Mouse (Mus musculus) kidney, embryonic 15.5 days (tissue): ENCODE measurements around the gene Capn13. TPM values are rescaled to one million over a fixed set of nuclear protein-coding genes. Genes with fewer than 3 reads are reported as not detected.
"Not testable (repeated sequence)": the region's sequence is repeated elsewhere in the genome, so short reads cannot be mapped to it uniquely, and the experiment has no call there.

Experiments used
- ATAC-seq: fragments of 200-750 bp; cut with Nextera tagmentation; replicated peaks from 2 replicates; pipeline ENCODE4 v1.8.0; 2017; ENCODE audit warnings: moderate TSS enrichment; ENCODE audit not compliant: low FRiP score
- H3K27ac ChIP-seq: fragments of 300-500 bp; sonication (generic); 2 replicates; pipeline ENCODE4 v1.5.1; 2015; ENCODE audit warnings: mild to moderate bottlenecking, inconsistent platforms
- H3K27me3 ChIP-seq: fragments of 300-500 bp; sonication (generic); 2 replicates; pipeline ENCODE4 v1.6.1; 2015; ENCODE audit warnings: inconsistent platforms
- H3K36me3 ChIP-seq: fragments of 300-500 bp; sonication (generic); 2 replicates; pipeline ENCODE4 v1.6.1; 2015; ENCODE audit warnings: inconsistent platforms
- H3K4me1 ChIP-seq: fragments of 300-500 bp; sonication (generic); 2 replicates; pipeline ENCODE4 v1.6.1; 2015; ENCODE audit warnings: inconsistent platforms
- H3K4me2 ChIP-seq: fragments of 300-500 bp; sonication (generic); 2 replicates; pipeline ENCODE4 v1.6.1; 2015; ENCODE audit warnings: moderate library complexity, mild to moderate bottlenecking, inconsistent platforms
- H3K4me3 ChIP-seq: fragments of 300-500 bp; sonication (generic); replicated peaks from 2 replicates; pipeline ENCODE4 v1.5.1; 2015; ENCODE audit warnings: mild to moderate bottlenecking, inconsistent platforms
- H3K9ac ChIP-seq: fragments of 300-500 bp; sonication (generic); 2 replicates; pipeline ENCODE4 v1.6.1; 2015; ENCODE audit warnings: mild to moderate bottlenecking, inconsistent platforms
- H3K9me3 ChIP-seq: fragments of 300-500 bp; sonication (generic); replicated peaks from 2 replicates; pipeline ENCODE4 v1.6.1; 2016; ENCODE audit warnings: inconsistent platforms
- WGBS: fragments of 180-500 bp; shearing (Covaris S2); methylation state at CpG from one replicate; pipeline ENCODE4 v1.1.7; 2015; ENCODE audit warnings: mixed read lengths; 5-methylcytosine and 5-hydroxymethylcytosine counted together
- polyA plus RNA-seq: library from polyadenylated mRNA; unstranded; fragments of >200 nt; fragmentation: Nextera tagmentation; extraction: Ambion mirVana; gene quantifications from 2 replicates; pipeline ENCODE4 v1.2.1, GENCODE M21; 2015

The Capn13 gene
- polyA plus RNA-seq, 1 experiment from 2014 or later, result not detected

- Histone ChIP-seq H3K4me2 (no peak overlapping the region), H3K9me3 (no peaks in the 10 kb centered on the region), H3K27ac (no peak overlapping the region), H3K27me3 (peaks cover 25% of the 10 kb centered on the region), H3K4me3 (no peak overlapping the region), H3K4me1 (peaks cover 8% of the 10 kb centered on the region; the same call in 1 of the 2 replicates), H3K36me3 (no peaks in the 10 kb centered on the region), H3K9ac (no peak overlapping the region)
- no peak for ATAC-seq
- WGBS, result 40% methylated on average over 15 of the region's 15 CpGs
These were observed 99.2 kb downstream of the Capn13 start for GRCm38 (mm10) chr17:73301258-73302050.

DNA sequence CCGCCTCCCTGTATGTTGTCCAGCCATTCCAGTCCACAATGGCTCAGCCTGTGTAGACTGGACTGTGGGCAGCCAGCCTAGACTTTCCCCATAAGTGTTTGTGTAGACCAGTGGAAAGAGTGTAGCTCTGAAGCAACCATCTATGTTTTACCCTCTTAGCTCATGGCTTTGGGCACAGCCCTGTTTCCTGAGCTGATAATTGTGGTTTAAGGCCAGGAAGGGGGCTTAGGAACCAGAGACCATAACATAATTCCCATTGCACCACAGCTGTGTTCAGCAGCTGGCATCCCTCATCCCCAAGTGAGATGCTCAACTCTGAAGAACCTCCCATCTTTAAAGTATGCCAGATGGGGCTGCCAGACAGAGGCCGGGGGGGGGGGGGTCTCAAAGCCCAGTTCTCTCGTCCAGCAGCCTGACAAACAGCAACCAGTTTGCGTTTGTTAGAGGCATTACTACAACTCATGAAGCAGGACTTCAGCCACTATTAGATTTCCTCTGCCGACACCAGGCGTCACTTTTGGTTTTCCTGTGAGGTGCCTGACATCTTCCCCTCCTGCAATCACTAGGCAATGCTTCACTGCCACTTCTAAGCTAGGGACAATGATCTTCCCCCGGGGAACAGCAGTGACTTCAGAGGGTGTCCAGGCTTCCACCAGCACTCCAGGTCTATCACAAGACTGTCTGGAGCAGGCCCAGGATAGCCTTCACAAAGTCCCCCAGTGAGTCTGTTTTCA is 100.4 kb downstream of the Capn13 start:
- H3K9me3 ChIP-seq, result no peaks in the 10 kb centered on the region
- 46% methylated on average over 7 of the region's 7 CpGs for WGBS
- no peak overlapping the region for H3K4me3 ChIP-seq
- H3K36me3 ChIP-seq, result no peaks in the 10 kb centered on the region
- H3K27me3 ChIP-seq, result peaks cover 25% of the 10 kb centered on the region
- 0 out of 2 replicates have a peak overlapping the region, but pooled peaks have one; percentile 14 for H3K27ac ChIP-seq
- no peak overlapping the region for H3K9ac ChIP-seq
- no peak overlapping the region for H3K4me2 ChIP-seq
- no peak for ATAC-seq
- peaks cover 8% of the 10 kb centered on the region; the same call in 1 of the 2 replicates for H3K4me1 ChIP-seq

- Histone ChIP-seq H3K27me3 (peaks cover 15% of the 10 kb centered on the region), H3K27ac (no peak overlapping the region), H3K36me3 (no peaks in the 10 kb centered on the region), H3K4me1 (peaks cover 8% of the 10 kb centered on the region; the same call in 1 of the 2 replicates), H3K4me2 (no peak overlapping the region), H3K9ac (no peak overlapping the region), H3K9me3 (no peaks in the 10 kb centered on the region), H3K4me3 (no peak overlapping the region)
- ATAC-seq, result no peak
- whole genome bisulfite sequencing, result 88% methylated on average over 6 of the region's 6 CpGs
These were observed 101.7 kb downstream of the Capn13 start for GRCm38 (mm10) chr17:73298981-73299380.

GRCm38 (mm10) chr17:73296855-73297254 is 103.8 kb downstream of the Capn13 start:
- Histone ChIP-seq H3K4me3 (no peak overlapping the region), H3K27ac (no peak overlapping the region), H3K27me3 (peaks cover 12% of the 10 kb centered on the region; the same call in 1 of the 2 replicates), H3K4me2 (no peak overlapping the region), H3K9ac (no peak overlapping the region), H3K4me1 (0 out of 2 replicates have a peak, but pooled peaks cover 6% of the 10 kb centered on the region), H3K9me3 (no peaks in the 10 kb centered on the region), H3K36me3 (no peaks in the 10 kb centered on the region)
- no peak for ATAC-seq
- 36% methylated on average over 4 of the region's 4 CpGs for WGBS

DNA sequence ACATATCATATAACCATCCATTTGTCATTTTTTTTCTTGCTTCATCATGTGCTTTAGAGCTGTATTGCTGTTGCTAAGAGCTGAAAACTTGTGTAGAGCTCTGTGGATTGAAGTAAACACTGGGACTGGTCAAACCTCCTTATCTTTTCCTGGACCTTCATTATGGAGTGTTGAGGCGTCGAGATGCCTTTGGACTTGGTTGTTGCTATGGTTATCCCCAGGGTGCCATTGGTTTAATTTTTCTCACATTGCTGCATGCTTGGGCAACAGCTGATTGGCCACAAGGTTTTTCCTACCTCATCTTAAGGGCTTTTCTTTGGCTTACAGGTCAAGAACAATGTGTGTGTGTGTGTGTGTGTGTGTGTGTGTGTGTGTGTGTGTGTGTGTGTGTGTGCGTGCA is 107.4 kb downstream of the Capn13 start:
- H3K9me3 ChIP-seq, result no peaks in the 10 kb centered on the region
- H3K27me3 ChIP-seq, result peaks cover 3% of the 10 kb centered on the region; the same call in 1 of the 2 replicates
- H3K4me3 ChIP-seq, result no peak overlapping the region
- ATAC-seq, result no peak
- no peak overlapping the region for H3K9ac ChIP-seq
- H3K27ac ChIP-seq, result no peak overlapping the region
- 86% methylated on average over 3 of the region's 3 CpGs for WGBS
- no peaks in the 10 kb centered on the region for H3K4me1 ChIP-seq
- no peaks in the 10 kb centered on the region for H3K36me3 ChIP-seq
- no peak overlapping the region for H3K4me2 ChIP-seq

DNA sequence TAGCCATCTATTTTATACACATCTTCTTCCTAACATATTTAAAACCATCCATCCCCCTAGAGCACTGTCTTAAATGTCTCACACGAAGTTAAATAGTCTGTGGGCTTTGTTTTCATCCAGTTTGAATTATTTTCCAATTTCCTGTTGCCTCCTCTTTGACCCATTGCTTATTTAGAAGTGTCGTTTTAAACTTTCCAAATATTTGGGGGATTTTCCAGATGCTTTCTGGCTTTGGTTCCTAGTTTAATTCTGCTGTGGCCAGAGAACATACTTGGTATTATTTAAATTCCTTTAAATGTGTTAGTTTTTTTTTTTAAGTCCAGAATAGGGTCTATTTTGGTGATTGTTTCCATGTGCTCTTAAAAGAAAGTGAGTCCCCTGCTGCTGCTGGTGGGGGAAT is 116.4 kb downstream of the Capn13 start:
- H3K9me3 ChIP-seq, result no peaks in the 10 kb centered on the region
- H3K27me3 ChIP-seq, result no peaks in the 10 kb centered on the region
- no peaks in the 10 kb centered on the region for H3K4me1 ChIP-seq
- 17% methylated on average over 2 of the region's 2 CpGs for WGBS
- ATAC-seq, result no peak
- 0 out of 2 replicates have a peak overlapping the region, but pooled peaks have one; percentile 51 for H3K27ac ChIP-seq
- H3K4me2 ChIP-seq, result no peak overlapping the region
- H3K36me3 ChIP-seq, result no peaks in the 10 kb centered on the region
- H3K4me3 ChIP-seq, result no peak overlapping the region
- no peak overlapping the region for H3K9ac ChIP-seq

DNA sequence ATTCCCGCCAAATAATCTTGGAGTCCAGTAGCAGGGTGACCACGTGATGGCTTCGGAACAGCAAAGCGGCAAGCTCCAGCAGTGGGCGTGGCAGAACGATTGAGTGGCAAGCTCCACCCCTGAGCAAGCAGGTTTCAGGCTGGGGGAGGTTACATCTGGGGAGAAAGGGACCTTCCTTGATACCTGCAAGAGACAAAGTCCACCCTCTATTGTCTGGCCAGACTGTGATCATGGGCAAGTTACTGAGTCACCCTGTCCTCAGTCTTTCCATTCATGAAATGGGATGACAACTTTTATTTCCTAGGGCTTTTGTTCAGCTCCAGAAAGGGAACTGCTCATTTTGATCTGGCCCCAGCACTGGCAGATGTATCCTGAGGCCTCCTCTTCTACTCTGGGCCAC is 118.0 kb downstream of the Capn13 start:
- 44% methylated on average over 6 of the region's 6 CpGs for WGBS

DNA sequence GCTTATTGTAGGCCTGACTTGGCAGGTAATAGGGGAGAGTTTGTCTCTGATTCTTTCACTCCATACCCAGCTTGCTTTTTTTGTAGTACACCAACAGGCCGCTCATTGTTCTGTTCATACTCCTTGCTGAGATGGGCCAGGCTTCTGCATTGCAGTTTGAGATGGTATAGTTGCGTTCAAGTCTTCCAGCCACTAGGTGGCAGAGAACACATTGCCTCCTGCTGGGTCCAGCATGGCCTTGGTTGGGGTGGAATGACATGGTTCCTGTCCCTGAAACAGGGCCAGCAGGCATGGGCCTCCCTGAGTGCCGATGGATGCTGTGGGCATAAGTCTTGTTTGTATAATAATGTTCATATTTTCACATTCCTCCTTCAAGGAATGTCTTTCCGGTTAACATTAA is 122.9 kb downstream of the Capn13 start:
- no peak for ATAC-seq
- no peaks in the 10 kb centered on the region for H3K9me3 ChIP-seq
- no peak overlapping the region for H3K4me3 ChIP-seq
- H3K27me3 ChIP-seq, result 0 out of 2 replicates have a peak, but pooled peaks cover 4% of the 10 kb centered on the region
- H3K4me1 ChIP-seq, result peaks cover 11% of the 10 kb centered on the region
- no peak overlapping the region for H3K9ac ChIP-seq
- H3K36me3 ChIP-seq, result no peaks in the 10 kb centered on the region
- WGBS, result 94% methylated on average over 4 of the region's 4 CpGs
- H3K4me2 ChIP-seq, result no peak overlapping the region
- no peak overlapping the region for H3K27ac ChIP-seq

More for the DNA sequence above, 118.0 kb downstream of the Capn13 start:
- not testable (repeated sequence) for H3K9ac ChIP-seq, H3K4me3 ChIP-seq, H3K4me2 ChIP-seq, ATAC-seq, H3K4me1 ChIP-seq, H3K27me3 ChIP-seq, H3K9me3 ChIP-seq, H3K36me3 ChIP-seq, H3K27ac ChIP-seq

- Histone ChIP-seq H3K27ac (no peak overlapping the region), H3K9ac (no peak overlapping the region), H3K4me1 (peaks cover 11% of the 10 kb centered on the region), H3K4me2 (no peak overlapping the region), H3K27me3 (0 out of 2 replicates have a peak, but pooled peaks cover 4% of the 10 kb centered on the region), H3K36me3 (no peaks in the 10 kb centered on the region), H3K4me3 (no peak overlapping the region), H3K9me3 (no peaks in the 10 kb centered on the region)
- 42% methylated on average over 10 of the region's 10 CpGs for WGBS
- ATAC-seq, result peak; percentile 79
These were observed 125.6 kb downstream of the Capn13 start for GRCm38 (mm10) chr17:73275066-73275465.

- H3K27ac ChIP-seq, result no peak overlapping the region
- H3K9ac ChIP-seq, result no peak overlapping the region
- H3K27me3 ChIP-seq, result 0 out of 2 replicates have a peak, but pooled peaks cover 4% of the 10 kb centered on the region
- H3K9me3 ChIP-seq, result no peaks in the 10 kb centered on the region
- no peak overlapping the region for H3K4me3 ChIP-seq
- 80% methylated on average over 7 of the region's 7 CpGs for WGBS
- H3K36me3 ChIP-seq, result no peaks in the 10 kb centered on the region
- H3K4me2 ChIP-seq, result no peak overlapping the region
- no peak for ATAC-seq
- peaks cover 11% of the 10 kb centered on the region for H3K4me1 ChIP-seq
These were observed 126.9 kb downstream of the Capn13 start for GRCm38 (mm10) chr17:73273809-73274208.

- Histone ChIP-seq H3K9me3 (no peaks in the 10 kb centered on the region), H3K4me3 (no peak overlapping the region), H3K9ac (no peak overlapping the region), H3K27me3 (0 out of 2 replicates have a peak, but pooled peaks cover 4% of the 10 kb centered on the region), H3K27ac (no peak overlapping the region), H3K4me2 (no peak overlapping the region), H3K4me1 (peaks cover 11% of the 10 kb centered on the region), H3K36me3 (no peaks in the 10 kb centered on the region)
- ATAC-seq, result no peak
- WGBS, result 89% methylated on average over 7 of the region's 7 CpGs
These were observed 128.7 kb downstream of the Capn13 start for GRCm38 (mm10) chr17:73271797-73272600.
